ENCODE assay signal across 9 mouse cellular contexts in the genomic region with DNA sequence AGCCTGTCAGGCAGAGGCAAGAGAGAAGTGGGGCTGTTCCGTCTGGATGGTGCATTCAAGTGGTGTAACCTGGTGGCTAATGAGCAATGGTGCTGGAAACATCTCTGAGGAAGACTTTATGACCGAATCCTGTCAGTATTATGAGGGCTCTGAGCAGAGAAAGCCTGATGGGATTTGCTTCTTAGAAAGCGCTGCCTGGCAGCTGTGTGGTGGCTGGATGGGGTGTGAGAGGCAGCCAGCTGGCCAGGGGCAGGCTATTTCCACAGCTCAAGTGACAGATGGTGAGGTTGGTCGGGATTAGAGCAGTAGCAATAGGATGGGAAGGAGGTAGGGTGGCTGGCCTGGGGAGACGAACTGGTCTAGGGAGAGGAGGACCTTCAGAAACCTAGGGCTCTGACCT. TPM values are rescaled to one million over a fixed set of nuclear protein-coding genes. Genes with fewer than 3 reads are reported as not detected.
A peak's percentile ranks its signal among the peaks of the same experiment; 100 is the strongest.
DNase-seq lines count a peak whose midpoint lies in the region; ATAC-seq and TF ChIP-seq lines count a peak whose summit lies in the region.
"Had no signal": no experiment of that assay in that cellular context is flagged by ENCODE, and none has a peak within 500 bp of the region (broad histone marks: within the 10 kb centered on the region; RNA-seq: fewer than 3 reads in every experiment).

No protein-coding gene starts in this region.

- H3K4me3 ChIP-seq in heart, postnatal 0 days (ENCODE audit: low read depth, low read length): no peak overlapping the region
- no peak overlapping the region for H3K4me3 ChIP-seq in embryonic facial prominence, embryonic 15.5 days (replicated peaks)
- no peak overlapping the region for H3K4me3 ChIP-seq in hindbrain, embryonic 15.5 days
- H3K4me3 ChIP-seq in midbrain, postnatal 0 days (ENCODE audit: low read depth, low read length): no peak overlapping the region

- intact Hi-C loops in heart, postnatal 10 days (cut with DNase I): no loop called here

- no peaks in the 10 kb centered on the region for H3K27me3 ChIP-seq in heart, postnatal 0 days (ENCODE audit: control insufficient read depth, insufficient read depth, low read length)
- H3K27me3 ChIP-seq in embryonic facial prominence, embryonic 15.5 days: no peaks in the 10 kb centered on the region
- H3K27me3 ChIP-seq in hindbrain, embryonic 15.5 days: no peaks in the 10 kb centered on the region
- no peaks in the 10 kb centered on the region for H3K27me3 ChIP-seq in midbrain, postnatal 0 days (ENCODE audit: insufficient read depth, low read length)

- no peaks in the 10 kb centered on the region for H3K36me3 ChIP-seq in heart, postnatal 0 days (replicated peaks; ENCODE audit: control insufficient read depth, insufficient read depth, low read length)
- H3K36me3 ChIP-seq in embryonic facial prominence, embryonic 15.5 days: 0 out of 2 replicates have a peak, but pooled peaks cover 3% of the 10 kb centered on the region
- peaks cover 28% of the 10 kb centered on the region; the same call in 1 of the 2 replicates for H3K36me3 ChIP-seq in hindbrain, embryonic 15.5 days
- peaks cover 23% of the 10 kb centered on the region for H3K36me3 ChIP-seq in midbrain, postnatal 0 days (ENCODE audit: insufficient read depth, low read length)

- 79% methylated on average over 5 of the region's 5 CpGs for WGBS in heart, postnatal 0 days
- 62% methylated on average over 5 of the region's 5 CpGs for WGBS in embryonic facial prominence, embryonic 15.5 days
- 54% methylated on average over 5 of the region's 5 CpGs for WGBS in hindbrain, embryonic 15.5 days
- WGBS in midbrain, postnatal 0 days: 53% methylated on average over 5 of the region's 5 CpGs

- H3K4me1 ChIP-seq in heart, postnatal 0 days (ENCODE audit: control insufficient read depth, insufficient read depth): peaks cover 10% of the 10 kb centered on the region; the same call in 1 of the 2 replicates
- peaks cover 14% of the 10 kb centered on the region for H3K4me1 ChIP-seq in embryonic facial prominence, embryonic 15.5 days
- H3K4me1 ChIP-seq in hindbrain, embryonic 15.5 days (replicated peaks): peaks cover 10% of the 10 kb centered on the region
- peaks cover 3% of the 10 kb centered on the region; the same call in 1 of the 2 replicates for H3K4me1 ChIP-seq in midbrain, postnatal 0 days (ENCODE audit: insufficient read depth, low read length)

- TF ChIP-seq CTCF in heart, postnatal 0 days (IDR thresholded peaks at IDR 0.05; ENCODE audit: low read depth): no peak
- TF ChIP-seq CTCF in midbrain, postnatal 0 days (IDR thresholded peaks at IDR 0.05): no peak

- TF ChIP-seq EP300 in heart, postnatal 0 days (IDR thresholded peaks at IDR 0.05; ENCODE audit: low read depth): no peak

- H3K9ac ChIP-seq in heart, postnatal 0 days (replicated peaks; ENCODE audit: low read depth, low read length): no peak overlapping the region
- H3K9ac ChIP-seq in embryonic facial prominence, embryonic 15.5 days: no peak overlapping the region
- peak overlapping the region; percentile 1 for H3K9ac ChIP-seq in hindbrain, embryonic 15.5 days
- no peak overlapping the region for H3K9ac ChIP-seq in midbrain, postnatal 0 days (replicated peaks; ENCODE audit: low read length, poor library complexity, severe bottlenecking)

- DNase-seq in heart, postnatal 0 days (ENCODE audit: low spot score): no peak
- no peak for DNase-seq in heart, postnatal 10 days
- peak; percentile 56 for DNase-seq in midbrain, postnatal 0 days (ENCODE audit: low spot score)
- DNase-seq in right cerebral cortex, postnatal 25 days: no peak
- DNase-seq in MN1 (ENCODE audit: low spot score): no peak
- no peak for DNase-seq in B cell, adult 2 months

- H3K27ac ChIP-seq in heart, postnatal 0 days (ENCODE audit: low read depth): no peak overlapping the region
- H3K27ac ChIP-seq in embryonic facial prominence, embryonic 15.5 days (replicated peaks): peak overlapping the region; percentile 79
- H3K27ac ChIP-seq in hindbrain, embryonic 15.5 days (replicated peaks): peak overlapping the region; percentile 72
- H3K27ac ChIP-seq in midbrain, postnatal 0 days (ENCODE audit: low read depth, low read length): peak overlapping the region; percentile 69

- H3K4me2 ChIP-seq in heart, postnatal 0 days (ENCODE audit: low read depth, low read length): peak overlapping the region; percentile 53
- H3K4me2 ChIP-seq in embryonic facial prominence, embryonic 15.5 days (replicated peaks): peak overlapping the region; percentile 66
- peak overlapping the region; percentile 67 for H3K4me2 ChIP-seq in hindbrain, embryonic 15.5 days
- peak overlapping the region; percentile 53 for H3K4me2 ChIP-seq in midbrain, postnatal 0 days (ENCODE audit: low read depth, low read length, poor library complexity, severe bottlenecking)

- ATAC-seq in heart, postnatal 0 days (ENCODE audit: insufficient read depth, low read depth): no peak
- 0 out of 2 replicates have a peak, but pooled peaks have one; percentile 35 for ATAC-seq in embryonic facial prominence, embryonic 15.5 days (ENCODE audit: insufficient number of reproducible peaks, low FRiP score, low TSS enrichment, low read depth)
- ATAC-seq in hindbrain, embryonic 15.5 days (ENCODE audit: low FRiP score, low read depth): no peak
- peak; percentile 9; the same call in 1 of the 2 replicates for ATAC-seq in midbrain, postnatal 0 days (ENCODE audit: low FRiP score)

- no peaks in the 10 kb centered on the region for H3K9me3 ChIP-seq in heart, postnatal 0 days (replicated peaks; ENCODE audit: control insufficient read depth, low read length)
- H3K9me3 ChIP-seq in embryonic facial prominence, embryonic 15.5 days (replicated peaks): no peaks in the 10 kb centered on the region
- no peaks in the 10 kb centered on the region for H3K9me3 ChIP-seq in hindbrain, embryonic 15.5 days
- H3K9me3 ChIP-seq in midbrain, postnatal 0 days (ENCODE audit: low read length): no peaks in the 10 kb centered on the region
- H3K9me3 ChIP-seq: G1E had no signal

RNA-seq across cellular contexts. Expression of a gene that starts 12.7 kb away (rescaled TPM):
- total RNA-seq in heart, postnatal 0 days (2014; rRNA removed; ENCODE audit: low replicate concordance): 0.62 and 4.9 TPM in 2 replicates
- 0.68 and 1.1 TPM in 2 replicates for polyA plus RNA-seq in heart, postnatal 0 days (2015; fragmentation: Nextera tagmentation; extraction: Ambion mirVana)
- total RNA-seq in heart, postnatal 10 days (2021): 1 to 10 TPM; 1.1 to 2.0 TPM
- polyA plus RNA-seq in embryonic facial prominence, embryonic 15.5 days (2015; fragmentation: Nextera tagmentation; extraction: Ambion mirVana): 11.4 and 12.0 TPM in 2 replicates
- polyA plus RNA-seq in hindbrain, embryonic 15.5 days (2015; fragmentation: Nextera tagmentation; extraction: Ambion mirVana): 32.2 and 32.4 TPM in 2 replicates
- 26.7 and 28.6 TPM in 2 replicates for total RNA-seq in midbrain, postnatal 0 days (2014; rRNA removed)
- polyA plus RNA-seq in midbrain, postnatal 0 days (2015; fragmentation: Nextera tagmentation; extraction: Ambion mirVana): 27.7 and 30.2 TPM in 2 replicates

RNA-seq across cellular contexts. Expression of a gene that starts 16.0 kb away (rescaled TPM):
- 7.1 and 8.9 TPM in 2 replicates for total RNA-seq in heart, postnatal 0 days (2014; rRNA removed; ENCODE audit: low replicate concordance)
- 6.6 and 7.0 TPM in 2 replicates for polyA plus RNA-seq in heart, postnatal 0 days (2015; fragmentation: Nextera tagmentation; extraction: Ambion mirVana)
- 1 to 10 TPM; 9.0 TPM for total RNA-seq in heart, postnatal 10 days (2021)
- polyA plus RNA-seq in embryonic facial prominence, embryonic 15.5 days (2015; fragmentation: Nextera tagmentation; extraction: Ambion mirVana): 10.9 and 11.6 TPM in 2 replicates
- polyA plus RNA-seq in hindbrain, embryonic 15.5 days (2015; fragmentation: Nextera tagmentation; extraction: Ambion mirVana): 10.4 and 10.6 TPM in 2 replicates
- 7.2 and 11.7 TPM in 2 replicates for total RNA-seq in midbrain, postnatal 0 days (2014; rRNA removed)
- 6.1 and 7.9 TPM in 2 replicates for polyA plus RNA-seq in midbrain, postnatal 0 days (2015; fragmentation: Nextera tagmentation; extraction: Ambion mirVana)

RNA-seq across cellular contexts. Expression of a gene that starts 32.6 kb away (rescaled TPM):
- total RNA-seq in heart, postnatal 0 days (2014; rRNA removed; ENCODE audit: low replicate concordance): 1.4 and 24.8 TPM in 2 replicates
- 0.71 and 1.0 TPM in 2 replicates for polyA plus RNA-seq in heart, postnatal 0 days (2015; fragmentation: Nextera tagmentation; extraction: Ambion mirVana)
- under 1 TPM; 0.72 to 0.98 TPM for total RNA-seq in heart, postnatal 10 days (2021)
- polyA plus RNA-seq in embryonic facial prominence, embryonic 15.5 days (2015; fragmentation: Nextera tagmentation; extraction: Ambion mirVana): 2.6 and 2.8 TPM in 2 replicates
- polyA plus RNA-seq in hindbrain, embryonic 15.5 days (2015; fragmentation: Nextera tagmentation; extraction: Ambion mirVana): 0.39 and 0.73 TPM in 2 replicates
- 0.42 and 0.55 TPM in 2 replicates for total RNA-seq in midbrain, postnatal 0 days (2014; rRNA removed)
- 0.16 and 0.39 TPM in 2 replicates for polyA plus RNA-seq in midbrain, postnatal 0 days (2015; fragmentation: Nextera tagmentation; extraction: Ambion mirVana)

RNA-seq across cellular contexts. Expression of a gene that starts 58.8 kb away (rescaled TPM):
- 0.58 TPM in 1 of 2 replicates, not detected in the other for total RNA-seq in heart, postnatal 0 days (2014; rRNA removed; ENCODE audit: low replicate concordance)
- 0.04 and 0.12 TPM in 2 replicates for polyA plus RNA-seq in heart, postnatal 0 days (2015; fragmentation: Nextera tagmentation; extraction: Ambion mirVana)
- under 1 TPM in 1 of 2 experiments, not detected in 1; 0.07 TPM for total RNA-seq in heart, postnatal 10 days (2021)
- 0.28 and 0.40 TPM in 2 replicates for polyA plus RNA-seq in embryonic facial prominence, embryonic 15.5 days (2015; fragmentation: Nextera tagmentation; extraction: Ambion mirVana)
- 0.22 and 0.35 TPM in 2 replicates for polyA plus RNA-seq in hindbrain, embryonic 15.5 days (2015; fragmentation: Nextera tagmentation; extraction: Ambion mirVana)
- 0.05 TPM in 1 of 2 replicates, not detected in the other for total RNA-seq in midbrain, postnatal 0 days (2014; rRNA removed)
- polyA plus RNA-seq in midbrain, postnatal 0 days (2015; fragmentation: Nextera tagmentation; extraction: Ambion mirVana): 0.09 and 0.10 TPM in 2 replicates

Comparison
In these comparisons a context has a peak if more than half of its experiments do, and no peak if none do; other contexts are left out.
1. ATAC-seq: peak in embryonic facial prominence, embryonic 15.5 days (single experiment) and midbrain, postnatal 0 days (single experiment); none in heart, postnatal 0 days (single experiment) and hindbrain, embryonic 15.5 days (single experiment).
2. Peak in every context shown above with its lines, with median percentiles within 50 percentile points of each other: H3K4me2 ChIP-seq.